Mouse (Mus musculus): ENCODE measurements around the gene Hoxa5. TPM values are rescaled to one million over a fixed set of nuclear protein-coding genes. Genes with fewer than 3 reads are reported as not detected.

Gene Hoxa5
- total and polyA plus RNA-seq, 3 experiments: 0.83 to 4.1 (median 1.5) TPM

DNA sequence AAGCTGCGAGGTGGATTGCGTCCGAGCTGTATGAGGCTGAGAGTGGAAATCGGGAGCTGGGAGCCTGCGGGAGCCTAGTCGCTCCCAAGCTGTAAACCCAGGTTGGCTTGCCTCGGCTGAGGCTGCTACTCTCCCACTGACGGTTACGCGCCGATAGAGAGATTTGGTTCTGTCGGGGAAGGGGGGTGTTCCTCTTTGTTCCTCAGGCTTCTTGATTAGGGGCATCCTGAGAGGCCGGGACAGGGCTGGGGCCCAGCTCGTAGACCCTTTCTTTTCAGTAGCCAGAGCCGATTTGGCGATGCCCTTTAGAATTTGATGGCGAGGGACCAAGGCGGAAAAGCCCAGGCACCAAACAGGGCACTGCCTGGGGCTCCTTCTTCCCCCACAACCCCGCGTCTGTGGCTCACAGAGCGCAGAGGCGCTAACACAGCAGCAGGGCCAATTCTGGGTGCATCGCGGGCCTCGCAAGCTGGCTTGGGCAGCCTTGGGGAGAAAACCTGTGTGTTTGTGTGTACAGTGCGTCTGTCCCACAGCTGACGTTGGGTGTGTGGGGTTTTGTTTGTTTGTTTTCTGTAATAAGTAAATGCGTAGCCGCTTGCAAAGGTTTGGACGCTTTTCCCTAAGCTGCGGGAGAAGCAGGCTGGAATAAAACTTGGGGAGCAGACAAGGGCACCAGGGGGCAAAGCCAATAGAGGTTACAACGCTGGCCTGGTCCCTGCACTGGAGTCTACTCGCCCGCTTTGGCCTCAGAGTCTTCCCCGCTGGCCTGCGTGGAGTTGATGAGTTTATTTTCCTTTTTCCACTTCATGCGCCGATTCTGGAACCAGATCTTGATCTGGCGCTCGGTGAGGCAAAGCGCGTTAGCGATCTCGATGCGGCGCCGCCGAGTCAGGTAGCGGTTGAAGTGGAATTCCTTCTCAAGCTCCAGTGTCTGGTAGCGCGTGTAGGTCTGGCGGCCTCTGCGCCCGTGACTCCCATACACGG, 1.5 kb upstream of the Hoxa5 start:
- no peak for DNase-seq (ENCODE audit: extremely low read depth)
- Histone ChIP-seq H3K4me1 (ENCODE audit: control insufficient read depth in 1 of 2, insufficient read depth in 2 of 2) (peaks cover 0 to 7% of the 10 kb centered on the region in 2 experiments; a peak in 1 of 4 replicates), H3K27me3 (replicated peaks) (no peaks in the 10 kb centered on the region), H3K27ac (ENCODE audit: insufficient read depth, low read depth) (no peak overlapping the region), H3K36me3 (replicated peaks in 1 of 2; ENCODE audit: control insufficient read depth in 1 of 2, insufficient read depth in 1 of 2, low read length in 1 of 2) (peaks cover 23 to 51% of the 10 kb centered on the region in 2 experiments), H3K4me3 (replicated peaks in 1 of 3; ENCODE audit: low read depth in 2 of 3, low read length in 2 of 3, poor library complexity in 1 of 3) (no peak overlapping the region), H3K9me3 (replicated peaks; ENCODE audit: low read length) (peaks cover 54% of the 10 kb centered on the region), H3K4me2 (ENCODE audit: insufficient read depth, low read depth, poor library complexity, severe bottlenecking) (no peak overlapping the region), H3K9ac (ENCODE audit: insufficient read depth, low read depth) (no peak overlapping the region), H3K79me2 (replicated peaks; ENCODE audit: control insufficient read depth, extremely low read depth, insufficient read depth, poor library complexity, severe bottlenecking) (no peaks in the 10 kb centered on the region)
- no peak for TF ChIP-seq ZKSCAN1 (IDR thresholded peaks at IDR 0.05; ENCODE audit: borderline replicate concordance, low read depth, low read length)
- in situ Hi-C loops (cut with MboI; ENCODE audit: low pct_ligation_motif_present, low pct_unique_long_range_greater_than_20kb, low sequenced_read_pairs) (loop anchor here (25.0 kb wide), 1 partner anchor 194 kb away; the partner anchor contains the start of gene Skap2), dilution Hi-C loops (cut with MboI; ENCODE audit: extremely low pct_ligation_motif_present, extremely low pct_unique_long_range_greater_than_20kb, low sequenced_read_pairs) (no loop called here)

DNA sequence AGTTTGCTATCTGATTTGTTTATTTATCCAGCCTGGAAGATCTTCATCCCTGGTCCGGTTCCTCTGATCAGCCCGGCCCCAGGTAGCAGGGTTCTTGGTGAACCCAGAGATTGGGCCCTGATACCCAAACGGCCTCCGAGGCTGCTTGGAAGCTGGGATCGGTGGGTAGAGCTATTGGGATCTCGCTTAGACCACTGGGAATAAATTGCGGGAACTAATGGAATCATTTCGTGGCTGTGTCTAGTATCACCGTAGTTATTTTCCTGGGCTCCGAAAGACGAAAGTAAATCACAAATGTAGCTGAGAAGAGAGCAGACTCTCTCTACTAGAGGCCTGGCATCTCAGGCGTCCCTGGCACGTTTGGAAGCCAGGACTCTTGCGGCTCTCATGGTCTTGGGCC, 834 bp upstream of the Hoxa5 start:
- Histone ChIP-seq H3K4me3 (replicated peaks in 1 of 3; ENCODE audit: low read depth in 2 of 3, low read length in 2 of 3, poor library complexity in 1 of 3) (no peak overlapping the region), H3K27me3 (replicated peaks) (no peaks in the 10 kb centered on the region), H3K4me1 (ENCODE audit: control insufficient read depth in 1 of 2, insufficient read depth in 2 of 2) (peaks cover 0 to 2% of the 10 kb centered on the region in 2 experiments; a peak in 1 of 4 replicates), H3K9me3 (replicated peaks; ENCODE audit: low read length) (peaks cover 54% of the 10 kb centered on the region), H3K4me2 (ENCODE audit: insufficient read depth, low read depth, poor library complexity, severe bottlenecking) (no peak overlapping the region), H3K27ac (ENCODE audit: insufficient read depth, low read depth) (no peak overlapping the region), H3K79me2 (replicated peaks; ENCODE audit: control insufficient read depth, extremely low read depth, insufficient read depth, poor library complexity, severe bottlenecking) (no peaks in the 10 kb centered on the region), H3K36me3 (replicated peaks in 1 of 2; ENCODE audit: control insufficient read depth in 1 of 2, insufficient read depth in 1 of 2, low read length in 1 of 2) (peaks cover 23 to 51% of the 10 kb centered on the region in 2 experiments), H3K9ac (ENCODE audit: insufficient read depth, low read depth) (no peak overlapping the region)
- dilution Hi-C loops (cut with MboI; ENCODE audit: extremely low pct_ligation_motif_present, extremely low pct_unique_long_range_greater_than_20kb, low sequenced_read_pairs): no loop called here
- in situ Hi-C loops (cut with MboI; ENCODE audit: low pct_ligation_motif_present, low pct_unique_long_range_greater_than_20kb, low sequenced_read_pairs): loop anchor here (25.0 kb wide), 1 partner anchor 193 kb away; the partner anchor contains the start of gene Skap2
- no peak for DNase-seq (ENCODE audit: extremely low read depth)
- TF ChIP-seq E2F4 (IDR thresholded peaks at IDR 0.05; ENCODE audit: insufficient replicate concordance, low read depth, low read length): no peak
- no peak for TF ChIP-seq CTCF (conservative IDR thresholded peaks at IDR 0.05 in 1 of 2, IDR thresholded peaks at IDR 0.05 in 1 of 2; ENCODE audit: low read depth in 2 of 2, low read length in 2 of 2)
- TF ChIP-seq ZKSCAN1 (IDR thresholded peaks at IDR 0.05; ENCODE audit: borderline replicate concordance, low read depth, low read length): no peak
- TF ChIP-seq ZC3H11A (IDR thresholded peaks at IDR 0.05; ENCODE audit: low read depth, low read length): no peak
- no peak for TF ChIP-seq PAX5 (IDR thresholded peaks at IDR 0.05; ENCODE audit: low read length)

GRCm38 (mm10) chr6:52203371-52204049, 877 bp downstream of the Hoxa5 start:
- Histone ChIP-seq H3K9me3 (replicated peaks; ENCODE audit: low read length) (peaks cover 44% of the 10 kb centered on the region), H3K4me1 (ENCODE audit: control insufficient read depth in 1 of 2, insufficient read depth in 2 of 2) (no peaks in the 10 kb centered on the region), H3K79me2 (replicated peaks; ENCODE audit: control insufficient read depth, extremely low read depth, insufficient read depth, poor library complexity, severe bottlenecking) (no peaks in the 10 kb centered on the region), H3K9ac (ENCODE audit: insufficient read depth, low read depth) (no peak overlapping the region), H3K4me2 (ENCODE audit: insufficient read depth, low read depth, poor library complexity, severe bottlenecking) (no peak overlapping the region), H3K36me3 (replicated peaks in 1 of 2; ENCODE audit: control insufficient read depth in 1 of 2, insufficient read depth in 1 of 2, low read length in 1 of 2) (peaks cover 23 to 49% of the 10 kb centered on the region in 2 experiments), H3K27me3 (replicated peaks) (no peaks in the 10 kb centered on the region), H3K27ac (ENCODE audit: insufficient read depth, low read depth) (no peak overlapping the region), H3K4me3 (replicated peaks in 1 of 3; ENCODE audit: low read depth in 2 of 3, low read length in 2 of 3, poor library complexity in 1 of 3) (no peak overlapping the region)
- TF ChIP-seq ZC3H11A (IDR thresholded peaks at IDR 0.05; ENCODE audit: low read depth, low read length) (no peak), NELFE (IDR thresholded peaks at IDR 0.05; ENCODE audit: low read depth, low read length) (no peak), CTCF (conservative IDR thresholded peaks at IDR 0.05 in 1 of 2, IDR thresholded peaks at IDR 0.05 in 1 of 2; ENCODE audit: low read depth in 2 of 2, low read length in 2 of 2) (no peak), POLR2AphosphoS2 (IDR thresholded peaks at IDR 0.05; ENCODE audit: low read depth, low read length) (no peak), NRF1 (IDR thresholded peaks at IDR 0.05; ENCODE audit: low read depth, low read length) (no peak), CHD1 (IDR thresholded peaks at IDR 0.05; ENCODE audit: low read depth, low read length) (no peak), USF1 (IDR thresholded peaks at IDR 0.05; ENCODE audit: low read depth, low read length) (no peak)
- in situ Hi-C loops (cut with MboI; ENCODE audit: low pct_ligation_motif_present, low pct_unique_long_range_greater_than_20kb, low sequenced_read_pairs): loop anchor here (25.0 kb wide), 1 partner anchor 191 kb away; the partner anchor contains the start of gene Skap2
- dilution Hi-C loops (cut with MboI; ENCODE audit: extremely low pct_ligation_motif_present, extremely low pct_unique_long_range_greater_than_20kb, low sequenced_read_pairs): no loop called here
- DNase-seq (ENCODE audit: extremely low read depth): no peak
